In genomic region chr14:77141324-77142282, GRCm38 (mm10) we compare ENCODE assay signal across 9 mouse cellular contexts. TPM values are rescaled to one million over a fixed set of nuclear protein-coding genes. Genes with fewer than 3 reads are reported as not detected.
DNase-seq lines count a peak whose midpoint lies in the region; ATAC-seq and TF ChIP-seq lines count a peak whose summit lies in the region.
"Had no signal": no experiment of that assay in that cellular context is flagged by ENCODE, and none has a peak within 500 bp of the region (broad histone marks: within the 10 kb centered on the region; RNA-seq: fewer than 3 reads in every experiment).

No protein-coding gene starts in this region.

- peaks cover 9% of the 10 kb centered on the region; the same call in 1 of the 2 replicates for H3K9me3 ChIP-seq in E14TG2a.4 (ENCODE audit: low read length)
- H3K9me3 ChIP-seq in embryonic facial prominence, embryonic 15.5 days (replicated peaks) = no peaks in the 10 kb centered on the region
- H3K9me3 ChIP-seq in heart, embryonic 16.5 days (replicated peaks; ENCODE audit: control insufficient read depth, low read length) = no peaks in the 10 kb centered on the region
- H3K9me3 ChIP-seq: liver, embryonic 15.5 days had no signal

- peak; percentile 72; the same call in 1 of the 2 replicates for ATAC-seq in embryonic facial prominence, embryonic 15.5 days (ENCODE audit: insufficient number of reproducible peaks, low FRiP score, low TSS enrichment, low read depth)
- ATAC-seq in heart, embryonic 16.5 days (replicated peaks; ENCODE audit: extremely low read depth, insufficient read depth, low FRiP score) = no peak; the same call in 1 of the 2 replicates

- H3K4me2 ChIP-seq in embryonic facial prominence, embryonic 15.5 days (replicated peaks) = no peak overlapping the region
- 0 out of 2 replicates have a peak overlapping the region, but pooled peaks have one; percentile 15 for H3K4me2 ChIP-seq in heart, embryonic 16.5 days (ENCODE audit: low read depth, low read length)
- H3K4me2 ChIP-seq: liver, embryonic 15.5 days had no signal

- H3K4me1 ChIP-seq in E14TG2a.4 (replicated peaks; ENCODE audit: low read depth, low read length) = no peaks in the 10 kb centered on the region
- H3K4me1 ChIP-seq in embryonic facial prominence, embryonic 15.5 days = no peaks in the 10 kb centered on the region
- peaks cover 14% of the 10 kb centered on the region for H3K4me1 ChIP-seq in heart, embryonic 16.5 days (ENCODE audit: control insufficient read depth, insufficient read depth, low read length)
- H3K4me1 ChIP-seq: liver, embryonic 15.5 days had no signal

- H3K27me3 ChIP-seq in E14TG2a.4 (ENCODE audit: insufficient read depth, low read length) = peaks cover 15% of the 10 kb centered on the region
- no peaks in the 10 kb centered on the region for H3K27me3 ChIP-seq in embryonic facial prominence, embryonic 15.5 days
- no peaks in the 10 kb centered on the region for H3K27me3 ChIP-seq in heart, embryonic 16.5 days (ENCODE audit: control insufficient read depth, insufficient read depth, low read length)
- H3K27me3 ChIP-seq: liver, embryonic 15.5 days had no signal

- H3K9ac ChIP-seq in embryonic facial prominence, embryonic 15.5 days = no peak overlapping the region
- peak overlapping the region; percentile 34; the same call in 1 of the 2 replicates for H3K9ac ChIP-seq in heart, embryonic 16.5 days (ENCODE audit: low read length)
- H3K9ac ChIP-seq: liver, embryonic 15.5 days had no signal

- H3K36me3 ChIP-seq in E14TG2a.4 (ENCODE audit: insufficient read depth, low read length) = no peaks in the 10 kb centered on the region
- H3K36me3 ChIP-seq in embryonic facial prominence, embryonic 15.5 days = no peaks in the 10 kb centered on the region
- no peaks in the 10 kb centered on the region for H3K36me3 ChIP-seq in heart, embryonic 16.5 days (ENCODE audit: control insufficient read depth, insufficient read depth)
- H3K36me3 ChIP-seq: liver, embryonic 15.5 days had no signal

- H3K27ac ChIP-seq in embryonic facial prominence, embryonic 15.5 days (replicated peaks) = no peak overlapping the region
- H3K27ac ChIP-seq in heart, embryonic 16.5 days (ENCODE audit: low read length) = no peak overlapping the region
- H3K27ac ChIP-seq: liver, embryonic 15.5 days had no signal

- peak; percentile 72 to 74 for DNase-seq in adrenal gland, postnatal 36 days
- peak; percentile 54 for DNase-seq in large intestine, adult 2 months (ENCODE audit: low read depth, low spot score)
- DNase-seq in lung, postnatal 14 days = peak; percentile 87
- DNase-seq in right cerebral cortex, adult 2 months (ENCODE audit: low spot score in 2 of 2) = peak; percentile 86 to 87
- DNase-seq in yolk sac, embryonic 10.5 days (ENCODE audit: low spot score) = peak; percentile 44

- 24% methylated on average over 17 of the region's 17 CpGs for WGBS in embryonic facial prominence, embryonic 15.5 days
- WGBS in heart, embryonic 16.5 days = 27% methylated on average over 17 of the region's 17 CpGs
- 25% methylated on average over 17 of the region's 17 CpGs for WGBS in large intestine, adult 2 months

- TF ChIP-seq CTCF in E14TG2a.4 (conservative IDR thresholded peaks at IDR 0.05; ENCODE audit: low read length) = peak; percentile 29

- H3K4me3 ChIP-seq in E14TG2a.4 (replicated peaks; ENCODE audit: low read length) = no peak overlapping the region
- H3K4me3 ChIP-seq in embryonic facial prominence, embryonic 15.5 days (replicated peaks) = no peak overlapping the region
- H3K4me3 ChIP-seq in heart, embryonic 16.5 days (ENCODE audit: low read length) = no peak overlapping the region
- H3K4me3 ChIP-seq: liver, embryonic 15.5 days had no signal

RNA-seq across cellular contexts. Expression of gene Enox1, which starts 15.0 kb away (rescaled TPM):
- total RNA-seq in adrenal gland, postnatal 36 days (2021) = 1 to 10 TPM; 3.8 to 4.2 TPM
- polyA plus RNA-seq in embryonic facial prominence, embryonic 15.5 days (2015; fragmentation: Nextera tagmentation; extraction: Ambion mirVana) = 19.7 and 19.8 TPM in 2 replicates
- 1.9 and 2.0 TPM in 2 replicates for polyA plus RNA-seq in heart, embryonic 16.5 days (2015; fragmentation: Nextera tagmentation; extraction: Ambion mirVana)
- polyA plus RNA-seq in large intestine, adult 2 months (2012; rRNA removed) = 0.32 TPM in 2 replicates
